Mouse (Mus musculus): Measurements from ENCODE around the gene Hoxb4. TPM values are rescaled to one million over a fixed set of nuclear protein-coding genes. Genes with fewer than 3 reads are reported as not detected.

The Hoxb4 gene
- total RNA-seq, 2 experiments from 2014 or later, result 19.8 to 22.0 TPM

GRCm38 (mm10) chr11:96311520-96312417 lies 6.3 kb upstream of the Hoxb4 start:
- no peak for DNase-seq (ENCODE audit: low spot score in 2 of 2)

- DNase-seq (ENCODE audit: low spot score in 2 of 2), result no peak
Measured at GRCm38 (mm10) chr11:96313134-96313533, 4.9 kb upstream of the Hoxb4 start.

- no peak for DNase-seq (ENCODE audit: low spot score in 2 of 2)
Measured at GRCm38 (mm10) chr11:96313806-96314428, 4.2 kb upstream of the Hoxb4 start.

GRCm38 (mm10) chr11:96314671-96315343 lies 3.3 kb upstream of the Hoxb4 start:
- no peak for DNase-seq (ENCODE audit: low spot score in 2 of 2)

- no peak for DNase-seq (ENCODE audit: low spot score in 2 of 2)
Measured at GRCm38 (mm10) chr11:96315344-96315681, 2.8 kb upstream of the Hoxb4 start.

- no peak for DNase-seq (ENCODE audit: low spot score in 2 of 2)
Measured at GRCm38 (mm10) chr11:96316696-96317607, 1.1 kb upstream of the Hoxb4 start.

- no peak for DNase-seq (ENCODE audit: low spot score in 2 of 2)
Measured at GRCm38 (mm10) chr11:96318368-96319070, 452 bp downstream of the Hoxb4 start.

GRCm38 (mm10) chr11:96319071-96319902 lies 1.2 kb downstream of the Hoxb4 start:
- no peak for DNase-seq (ENCODE audit: low spot score in 2 of 2)

- DNase-seq (ENCODE audit: low spot score in 2 of 2), result no peak
Measured at GRCm38 (mm10) chr11:96319910-96320309, 1.8 kb downstream of the Hoxb4 start.

- no peak for DNase-seq (ENCODE audit: low spot score in 2 of 2)
Measured at GRCm38 (mm10) chr11:96320688-96321087, 2.6 kb downstream of the Hoxb4 start.

GRCm38 (mm10) chr11:96321846-96322245 lies 3.8 kb downstream of the Hoxb4 start:
- DNase-seq (ENCODE audit: low spot score in 2 of 2), result no peak

- no peak for DNase-seq (ENCODE audit: low spot score in 2 of 2)
Measured at GRCm38 (mm10) chr11:96322738-96323137, 4.7 kb downstream of the Hoxb4 start.

GRCm38 (mm10) chr11:96323154-96323553 lies 5.1 kb downstream of the Hoxb4 start, which contains the start of gene Hoxb3:
Gene Hoxb3, plus strand, starts transcription at chr11:96323326.
- DNase-seq (ENCODE audit: low spot score in 2 of 2), result no peak

- DNase-seq (ENCODE audit: low spot score in 2 of 2), result no peak
Measured at GRCm38 (mm10) chr11:96324125-96324524, 6.1 kb downstream of the Hoxb4 start.

GRCm38 (mm10) chr11:96324965-96325364 lies 6.9 kb downstream of the Hoxb4 start:
- no peak for DNase-seq (ENCODE audit: low spot score in 2 of 2)

- no peak for DNase-seq (ENCODE audit: low spot score in 2 of 2)
Measured at GRCm38 (mm10) chr11:96325747-96326212, 7.7 kb downstream of the Hoxb4 start.

- DNase-seq (ENCODE audit: low spot score in 2 of 2), result no peak
Measured at GRCm38 (mm10) chr11:96326705-96327104, 8.6 kb downstream of the Hoxb4 start.

- no peak for DNase-seq (ENCODE audit: low spot score in 2 of 2)
Measured at GRCm38 (mm10) chr11:96327122-96327521, 9.1 kb downstream of the Hoxb4 start.

- DNase-seq (ENCODE audit: low spot score in 2 of 2), result no peak
Measured at GRCm38 (mm10) chr11:96327750-96328149, 9.7 kb downstream of the Hoxb4 start.

Data from adrenal gland, postnatal 4 days (tissue).